Mouse (Mus musculus): ENCODE results near the gene Dapk2.
A peak's percentile ranks its signal among the peaks of the same experiment; 100 is the strongest.

Dapk2 gene

GRCm38 (mm10) chr9:66157958-66158830, at the start of gene Dapk2:
TSS of gene Dapk2 (plus strand) at chr9:66158223.
- peak; percentile 45 to 56 for DNase-seq (ENCODE audit: low read depth in 1 of 2, low spot score in 2 of 2)

- DNase-seq (ENCODE audit: low read depth in 1 of 2, low spot score in 2 of 2) = no peak
Measured at GRCm38 (mm10) chr9:66109574-66109973, 48.4 kb upstream of the Dapk2 start.

GRCm38 (mm10) chr9:66110126-66110525, 47.9 kb upstream of the Dapk2 start:
- DNase-seq (ENCODE audit: low read depth in 1 of 2, low spot score in 2 of 2) = no peak

DNA sequence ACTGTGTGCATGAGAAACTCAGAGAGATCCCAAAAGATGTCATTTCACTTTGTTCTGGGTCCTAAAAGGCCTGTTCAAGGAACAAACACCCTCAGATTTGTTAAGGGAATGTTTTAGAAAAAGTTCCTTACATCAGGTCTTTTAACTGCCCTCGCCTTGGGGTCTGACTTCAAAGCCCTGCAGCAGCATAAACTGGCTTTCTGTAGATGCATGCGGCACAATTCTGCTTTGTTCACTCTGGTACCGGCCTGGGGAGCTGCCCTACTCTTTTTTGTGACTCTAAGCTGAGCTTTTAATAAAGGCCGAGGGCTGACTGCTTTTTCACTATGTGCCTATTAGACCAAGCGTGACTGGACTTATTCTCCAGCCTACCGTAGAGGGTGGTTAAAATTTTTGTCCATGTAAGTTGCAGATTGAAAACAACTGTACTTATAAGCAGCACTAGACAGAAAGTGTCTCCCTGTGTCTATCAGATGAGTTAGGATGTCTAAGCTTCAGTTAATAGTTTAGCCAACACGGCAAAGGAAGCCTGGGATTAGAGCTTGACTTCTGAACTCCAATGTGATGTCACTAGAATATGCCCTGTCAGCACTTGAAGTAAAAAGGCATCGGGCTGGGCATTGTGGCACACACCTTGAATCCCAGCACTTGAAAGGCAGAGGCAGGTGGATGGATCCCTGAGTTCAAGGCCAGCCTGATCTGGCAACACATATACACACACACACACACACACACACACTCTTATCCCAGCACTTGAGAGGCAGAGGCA, 47.2 kb upstream of the Dapk2 start:
- DNase-seq (ENCODE audit: low read depth in 1 of 2, low spot score in 2 of 2) = no peak

GRCm38 (mm10) chr9:66114341-66114740, 43.7 kb upstream of the Dapk2 start:
- peak; percentile 56 for DNase-seq (ENCODE audit: low read depth in 1 of 2, low spot score in 2 of 2)

DNA sequence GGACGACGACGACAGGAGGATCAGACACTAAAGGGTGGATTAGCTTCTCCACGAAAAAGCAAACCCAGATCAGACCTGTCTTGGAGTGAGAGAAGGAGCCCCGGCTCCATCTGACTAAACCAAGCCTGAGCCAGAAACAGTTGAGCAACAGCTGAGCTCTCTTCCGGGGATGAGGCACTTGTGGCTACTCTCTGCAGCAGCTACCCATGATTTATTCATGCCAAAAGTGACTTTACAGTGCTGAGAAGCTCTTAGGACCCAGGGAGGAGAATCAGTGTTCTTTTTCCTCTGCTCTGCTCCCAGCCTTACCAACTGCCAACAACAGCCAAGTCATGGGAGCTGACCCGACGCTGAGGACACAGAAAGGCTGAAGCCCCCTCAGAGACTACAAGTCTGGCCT, 41.1 kb upstream of the Dapk2 start:
- no peak for DNase-seq (ENCODE audit: low read depth in 1 of 2, low spot score in 2 of 2)

DNA sequence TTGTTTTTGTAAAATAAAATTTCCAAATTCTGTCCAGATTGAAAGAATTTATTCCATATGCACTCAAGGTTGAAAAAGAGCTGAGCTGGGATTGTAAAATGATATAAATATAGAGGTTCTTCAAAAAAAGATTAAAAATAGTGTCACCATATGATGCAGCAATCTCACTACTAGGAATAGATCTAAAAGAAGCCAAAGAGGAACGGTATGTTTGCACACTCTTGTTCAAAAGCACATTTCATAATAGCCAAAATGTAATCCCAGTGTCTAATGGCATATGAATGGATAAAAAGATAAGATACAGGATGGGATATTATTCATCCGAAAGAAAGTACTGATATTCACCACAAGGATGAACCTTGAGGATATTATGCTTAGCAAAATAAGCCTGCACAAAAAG, 38.5 kb upstream of the Dapk2 start:
- no peak for DNase-seq (ENCODE audit: low read depth in 1 of 2, low spot score in 2 of 2)

DNA sequence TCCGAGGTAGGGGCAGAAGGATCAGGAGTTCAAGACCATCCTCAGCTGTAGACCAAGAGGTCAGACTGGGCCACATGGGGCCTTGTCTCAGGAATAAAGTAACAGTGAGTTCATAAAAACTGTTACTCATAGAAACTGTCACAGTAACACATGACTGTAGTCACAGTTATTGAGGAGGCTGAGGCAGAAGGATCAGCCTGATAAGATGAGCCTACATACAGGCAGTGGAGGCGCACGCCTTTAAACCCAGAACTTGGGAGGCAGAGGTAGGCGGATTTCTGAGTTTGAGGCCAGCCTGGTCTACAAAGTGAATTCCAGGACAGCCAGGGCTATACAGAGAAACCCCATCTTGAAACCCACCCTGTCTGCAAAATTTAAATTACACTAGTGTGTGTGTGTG, 37.9 kb upstream of the Dapk2 start:
- no peak for DNase-seq (ENCODE audit: low read depth in 1 of 2, low spot score in 2 of 2)

GRCm38 (mm10) chr9:66120945-66121344, 37.1 kb upstream of the Dapk2 start:
- DNase-seq (ENCODE audit: low read depth in 1 of 2, low spot score in 2 of 2) = no peak

GRCm38 (mm10) chr9:66121421-66121820, 36.6 kb upstream of the Dapk2 start:
- no peak for DNase-seq (ENCODE audit: low read depth in 1 of 2, low spot score in 2 of 2)

DNA sequence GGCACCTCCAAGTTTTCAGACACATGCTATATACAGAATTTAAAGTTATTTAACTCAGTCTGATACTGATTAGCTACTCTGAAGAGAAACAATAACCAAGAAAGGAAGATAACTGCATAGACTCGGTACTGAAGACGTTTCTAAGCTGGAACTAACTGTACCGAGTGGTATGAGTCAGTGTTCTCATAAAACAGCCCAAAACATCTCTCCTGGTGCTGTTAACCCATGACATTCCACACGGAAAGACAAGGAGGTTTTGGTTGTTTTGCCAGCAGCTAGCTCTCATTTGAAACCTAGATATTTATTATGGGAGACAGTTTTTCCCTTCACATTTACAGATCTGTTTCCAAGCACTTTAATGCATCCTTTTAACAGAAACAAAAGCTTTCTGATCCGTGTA, 34.4 kb upstream of the Dapk2 start:
- DNase-seq (ENCODE audit: low read depth in 1 of 2, low spot score in 2 of 2) = no peak

DNA sequence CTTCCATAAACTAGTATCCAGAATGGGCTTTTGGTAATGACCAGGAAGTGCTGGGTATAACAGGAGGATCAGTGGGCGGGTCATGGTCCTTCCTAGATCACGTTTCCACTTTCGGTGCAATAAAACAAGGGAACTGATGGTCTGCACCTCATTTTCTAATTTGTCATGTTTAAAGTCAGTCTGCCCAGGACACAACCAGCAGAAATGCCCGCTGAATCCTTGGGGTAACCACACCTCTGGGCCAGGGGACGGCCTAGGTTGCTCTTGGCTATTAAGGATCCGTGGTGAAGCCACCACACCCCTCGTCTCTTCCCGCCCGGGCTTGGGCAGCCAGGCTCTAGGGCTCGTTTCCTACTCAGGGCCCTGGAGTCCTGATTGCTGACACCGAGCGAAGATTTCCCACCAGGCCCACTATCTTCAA, 33.9 kb upstream of the Dapk2 start:
- no peak for DNase-seq (ENCODE audit: low read depth in 1 of 2, low spot score in 2 of 2)

GRCm38 (mm10) chr9:66124681-66125542, 33.1 kb upstream of the Dapk2 start:
- peak; percentile 97 for DNase-seq (ENCODE audit: low read depth in 1 of 2, low spot score in 2 of 2)

GRCm38 (mm10) chr9:66125543-66126455, 32.2 kb upstream of the Dapk2 start:
- no peak for DNase-seq (ENCODE audit: low read depth in 1 of 2, low spot score in 2 of 2)

GRCm38 (mm10) chr9:66126456-66127192, 31.4 kb upstream of the Dapk2 start, which contains the start of the genes Snx1 and Ciao2a:
TSS of gene Snx1 (minus strand) at chr9:66126587.
TSS of gene Ciao2a (plus strand) at chr9:66126611.
- peak; percentile 88 to 91 for DNase-seq (ENCODE audit: low read depth in 1 of 2, low spot score in 2 of 2)

DNA sequence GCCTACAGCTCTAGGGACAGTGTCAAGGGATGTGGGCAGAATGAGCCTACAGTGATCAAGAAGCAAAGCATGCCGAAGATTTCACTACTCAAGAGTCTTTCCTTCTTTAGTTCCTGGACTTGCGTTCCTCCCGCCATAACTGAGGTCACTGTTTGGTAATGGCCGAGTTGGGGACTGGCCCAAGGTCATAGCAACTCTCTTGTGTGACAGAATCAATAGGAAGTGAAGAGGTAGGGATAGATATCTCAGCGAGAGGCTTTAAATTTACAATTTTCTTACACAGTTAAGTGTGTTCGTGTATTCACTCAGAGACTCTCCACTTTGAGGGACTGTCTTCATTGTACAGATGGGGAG, 30.9 kb upstream of the Dapk2 start:
- no peak for DNase-seq (ENCODE audit: low read depth in 1 of 2, low spot score in 2 of 2)

DNA sequence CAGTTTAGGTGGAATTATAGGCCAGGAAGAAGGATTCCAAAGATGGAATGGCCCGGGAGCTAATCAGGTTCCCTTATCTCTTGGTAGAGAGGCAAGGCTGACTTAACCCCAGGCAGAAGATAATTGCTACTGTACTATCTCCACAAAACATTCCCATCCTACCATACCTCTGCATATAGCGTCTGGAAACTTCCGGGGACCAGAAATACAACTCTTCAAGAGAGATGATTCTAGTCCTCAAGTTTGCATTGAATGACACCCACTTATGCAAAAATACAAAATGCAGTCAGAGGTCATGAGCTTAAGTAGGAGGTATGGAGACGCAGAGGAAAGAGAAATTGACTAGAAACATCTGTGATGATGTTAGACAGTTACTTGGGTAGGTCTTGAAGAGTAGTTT, 30.1 kb upstream of the Dapk2 start:
- DNase-seq (ENCODE audit: low read depth in 1 of 2, low spot score in 2 of 2) = no peak

DNA sequence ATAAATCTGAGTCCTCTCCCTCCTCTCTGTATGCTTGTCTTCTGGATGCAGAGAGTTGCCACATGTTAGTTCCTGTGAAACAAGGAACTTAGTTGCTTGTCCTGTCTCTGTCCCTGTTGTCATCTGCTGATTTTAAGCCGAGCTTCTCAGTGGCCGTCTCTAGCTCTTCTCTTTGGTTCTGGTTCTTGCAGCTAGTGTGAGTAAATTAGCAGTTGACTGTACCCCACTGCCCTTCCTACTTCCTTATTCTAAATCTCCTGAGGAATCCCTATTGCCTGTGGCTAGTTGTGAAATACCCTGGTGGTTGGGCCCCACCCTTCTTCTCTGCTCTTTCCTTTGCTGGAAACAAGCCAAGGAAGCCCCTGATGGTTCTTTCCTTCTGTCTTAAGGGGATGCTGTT, 26.6 kb upstream of the Dapk2 start:
- peak; percentile 53 to 80 for DNase-seq (ENCODE audit: low read depth in 1 of 2, low spot score in 2 of 2)

DNA sequence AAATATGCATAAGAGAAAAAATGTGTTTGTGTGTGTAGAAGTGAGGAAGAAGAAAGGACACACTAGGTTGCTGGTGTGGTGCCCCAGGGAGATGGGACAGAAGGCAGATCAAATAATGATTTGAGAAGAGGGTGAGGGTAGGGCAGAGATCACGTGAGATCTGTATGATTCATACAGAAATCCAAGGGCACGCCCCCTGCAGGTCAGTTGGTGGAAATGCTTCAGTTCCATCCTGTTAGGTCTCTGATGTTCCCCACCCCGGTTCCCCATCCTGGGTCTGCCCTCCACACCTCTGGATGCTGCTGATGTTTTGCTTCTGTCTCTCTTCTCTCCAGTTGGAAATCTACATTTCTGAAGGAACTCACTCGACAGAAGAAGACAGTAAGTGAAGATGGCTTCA, 22.1 kb upstream of the Dapk2 start:
- no peak for DNase-seq (ENCODE audit: low read depth in 1 of 2, low spot score in 2 of 2)

DNA sequence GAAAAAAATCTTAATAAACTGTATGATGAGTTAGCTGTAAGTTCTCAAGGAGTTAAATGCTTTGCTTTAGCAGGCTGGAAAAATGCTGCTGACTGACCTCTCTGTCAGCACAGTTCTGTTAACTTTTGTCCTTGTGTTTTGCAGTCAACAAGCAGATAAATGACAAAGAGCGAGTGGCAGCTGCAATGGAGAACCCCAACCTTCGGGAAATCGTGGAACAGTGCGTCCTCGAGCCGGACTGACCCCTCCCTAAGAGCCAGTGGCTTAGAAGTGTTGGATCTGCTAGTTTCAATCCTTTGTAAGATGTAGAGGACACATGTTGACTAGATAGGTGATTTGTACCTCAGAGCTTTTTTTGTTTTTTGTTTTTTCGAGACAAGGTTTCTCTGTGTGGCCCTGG, 19.8 kb upstream of the Dapk2 start:
- DNase-seq (ENCODE audit: low read depth in 1 of 2, low spot score in 2 of 2) = no peak
